Mouse (Mus musculus) layer of hippocampus, postnatal 14 days (tissue): ENCODE results near the gene Olfr992. TPM values are rescaled to one million over a fixed set of nuclear protein-coding genes. Genes with fewer than 3 reads are reported as not detected.
"Not testable (repeated sequence)": the region's sequence is repeated elsewhere in the genome, so short reads cannot be mapped to it uniquely, and the experiment has no call there.

Source experiments
- DNase-seq, 2 experiments: peaks; one replicate each; pipeline ENCODE4 v3.0.0; 2021 to 2022; ENCODE audit warnings: low spot score in 2 of 2, mixed read lengths in 1 of 2
- long read RNA-seq, 2 experiments: library from polyadenylated mRNA; stranded (forward); transcript quantifications; one replicate each; pipeline ENCODE4 v2.0.0; 2021
- total RNA-seq, 2 experiments: library from RNA; stranded (reverse); gene quantifications; 2 replicates each; pipeline ENCODE4 v1.2.3; 2021

Olfr992 gene
- not detected for total RNA-seq
- long read RNA-seq, experiment 1, result 0 reads
- long read RNA-seq, experiment 2, result 0 reads

GRCm38 (mm10) chr2:85409369-85409768 is at the start of gene Olfr992:
Gene Olfr992 (minus strand): TSS chr2:85409469.
- no peak for DNase-seq

DNA sequence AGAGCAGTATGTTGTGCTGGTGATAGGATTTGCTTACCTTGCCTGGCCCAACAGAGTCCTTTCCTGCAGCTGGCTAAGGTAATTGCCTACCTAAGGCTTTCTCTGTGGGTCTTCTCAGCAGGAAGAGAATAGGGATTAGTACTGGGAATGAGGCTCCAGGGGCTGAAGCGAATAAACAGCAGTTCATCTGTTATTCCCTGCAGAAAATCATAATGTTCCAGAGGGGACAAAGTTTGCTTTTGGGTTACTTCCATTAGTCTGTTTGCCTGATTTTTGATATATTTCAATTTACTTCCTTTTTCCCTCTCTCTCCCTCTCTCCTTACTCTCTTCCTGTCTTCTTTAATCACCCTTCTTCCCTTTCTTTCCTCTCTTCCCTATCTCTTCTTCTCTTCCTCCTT is 34.3 kb upstream of the Olfr992 start, which contains the start of gene Olfr995:
Olfr995 (minus strand) TSS at position 101 of the 400 bp plus-strand sequence.
- no peak for DNase-seq

- no peak for DNase-seq
Observed at GRCm38 (mm10) chr2:85442546-85442945, 33.3 kb upstream of the Olfr992 start.

DNA sequence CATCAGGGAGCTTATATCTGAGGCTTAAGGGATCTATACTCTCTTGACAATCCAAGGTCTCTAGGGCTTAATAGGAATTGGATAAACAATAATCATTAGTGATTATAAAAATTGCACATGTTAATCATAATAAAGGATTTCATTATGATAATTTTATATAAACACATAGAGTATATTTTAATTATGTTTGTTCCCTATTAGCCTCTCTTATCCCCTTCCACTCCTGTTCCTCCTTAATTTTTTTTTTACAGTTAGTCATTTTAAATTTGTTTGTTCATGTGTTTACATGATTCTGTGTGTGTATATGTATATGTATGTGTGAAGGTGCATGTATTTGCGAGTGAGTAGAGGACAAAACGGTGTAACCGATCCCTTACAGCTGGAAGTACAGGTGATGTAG is 27.1 kb upstream of the Olfr992 start, which contains the start of gene Olfr994:
Olfr994 (minus strand) TSS at position 101 of the 400 bp plus-strand sequence.
- no peak for DNase-seq

DNA sequence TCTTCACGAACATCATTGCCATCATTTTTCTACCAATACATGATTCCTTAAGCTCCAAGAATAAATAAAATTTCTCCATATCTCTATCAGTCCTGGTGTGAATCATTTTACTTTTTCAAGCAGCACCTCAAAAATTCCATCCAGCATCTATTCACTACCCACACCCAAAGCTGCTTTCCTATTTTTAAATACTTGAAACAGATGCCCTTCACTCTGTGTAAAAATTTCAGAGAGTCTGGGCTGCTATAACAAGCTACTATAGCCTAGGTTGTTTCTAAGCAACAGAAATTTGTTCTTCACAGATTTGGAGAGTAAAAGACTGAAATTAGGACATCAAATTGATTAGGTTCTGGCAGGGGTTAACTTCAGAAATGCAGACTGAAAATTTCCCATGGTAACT is 16.6 kb upstream of the Olfr992 start:
- peak in 1 of 2 experiments; percentile 65 for DNase-seq

GRCm38 (mm10) chr2:85414777-85415176 is 5.5 kb upstream of the Olfr992 start, which contains the start of gene Olfr993:
Gene Olfr993 (minus strand): TSS chr2:85414877.
- DNase-seq, result no peak

GRCm38 (mm10) chr2:85363127-85363526 is 46.1 kb downstream of the Olfr992 start, which contains the start of gene Olfr988:
Gene Olfr988 (minus strand): TSS chr2:85363227.
- DNase-seq, result not testable (repeated sequence)

Other genes starting within 250 kb of the Olfr992 start
- 10 to 100 TPM; 23.0 to 26.1 TPM for gene Lrrc55, start 212.3 kb downstream of the Olfr992 start, total RNA-seq
- gene Olfr987, start 70.2 kb downstream of the Olfr992 start, total RNA-seq, result not detected
- gene Olfr988, start 46.2 kb downstream of the Olfr992 start, total RNA-seq, result not detected
- gene Olfr993, start 5.4 kb upstream of the Olfr992 start, total RNA-seq, result not detected
- not detected for gene Olfr994, start 27.0 kb upstream of the Olfr992 start, total RNA-seq
- not detected for gene Olfr995, start 34.2 kb upstream of the Olfr992 start, total RNA-seq
- gene 4833423E24Rik, start 109.6 kb upstream of the Olfr992 start, total RNA-seq, result under 1 TPM; 0.43 to 0.65 TPM
- gene Olfr996, start 169.7 kb upstream of the Olfr992 start, total RNA-seq, result not detected
- not detected for gene Olfr998, start 179.5 kb upstream of the Olfr992 start, total RNA-seq
- gene Olfr1000, start 202.4 kb upstream of the Olfr992 start, total RNA-seq, result not detected
- not detected for gene Olfr1002, start 241.2 kb upstream of the Olfr992 start, total RNA-seq